Mouse (Mus musculus): ENCODE data around the gene Pdzk1. TPM values are rescaled to one million over a fixed set of nuclear protein-coding genes. Genes with fewer than 3 reads are reported as not detected.

Gene Pdzk1
- polyA plus RNA-seq, 1 experiment from 2014 or later: 57.7 TPM

DNA sequence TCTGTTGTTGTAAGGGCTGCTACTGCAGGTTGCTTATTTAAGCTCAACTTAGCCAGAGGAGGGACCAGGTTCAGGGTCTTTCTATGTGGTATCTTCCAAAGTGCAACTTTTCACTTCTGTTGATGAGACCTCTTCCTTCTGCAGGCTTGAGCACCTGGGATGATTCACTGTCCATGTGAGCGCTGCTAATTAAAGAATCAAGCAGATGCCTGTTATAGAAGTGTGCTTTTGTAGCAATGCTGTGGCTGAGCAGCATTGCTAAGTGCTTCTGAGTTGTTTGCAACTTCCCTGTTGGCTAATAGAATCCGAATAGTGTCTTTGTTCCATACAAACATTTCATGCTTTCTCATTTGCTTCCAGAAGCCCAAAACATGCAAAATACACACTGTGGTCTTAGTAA is 41.2 kb downstream of the Pdzk1 start:
- Histone ChIP-seq H3K36me3 (replicated peaks; ENCODE audit: insufficient read depth, low read length) (peaks cover 34% of the 10 kb centered on the region), H3K4me1 (ENCODE audit: insufficient read depth) (0 out of 2 replicates have a peak, but pooled peaks cover under 1% of the 10 kb centered on the region), H3K27me3 (ENCODE audit: insufficient read depth, low read length) (no peaks in the 10 kb centered on the region), H3K9me3 (ENCODE audit: low read length) (no peaks in the 10 kb centered on the region), H3K9ac (replicated peaks) (no peak overlapping the region), H3K27ac (ENCODE audit: low read depth) (no peak overlapping the region), H3K4me2 (ENCODE audit: low read depth, low read length) (no peak overlapping the region), H3K4me3 (ENCODE audit: low read depth, low read length) (no peak overlapping the region)
- TF ChIP-seq CTCF (IDR thresholded peaks at IDR 0.05; ENCODE audit: low read depth) (no peak), EP300 (IDR thresholded peaks at IDR 0.05; ENCODE audit: low read depth) (no peak)
- ATAC-seq: no peak
- WGBS (ENCODE audit: insufficient replicate concordance): 83% methylated on average over 2 of the region's 2 CpGs
- DNase-seq: no peak

GRCm38 (mm10) chr3:96871070-96871469 is 42.0 kb downstream of the Pdzk1 start:
- Histone ChIP-seq H3K36me3 (replicated peaks; ENCODE audit: insufficient read depth, low read length) (peaks cover 34% of the 10 kb centered on the region), H3K27me3 (ENCODE audit: insufficient read depth, low read length) (no peaks in the 10 kb centered on the region), H3K4me3 (ENCODE audit: low read depth, low read length) (no peak overlapping the region), H3K9ac (replicated peaks) (no peak overlapping the region), H3K9me3 (ENCODE audit: low read length) (no peaks in the 10 kb centered on the region), H3K4me1 (ENCODE audit: insufficient read depth) (0 out of 2 replicates have a peak, but pooled peaks cover 5% of the 10 kb centered on the region), H3K4me2 (ENCODE audit: low read depth, low read length) (no peak overlapping the region), H3K27ac (ENCODE audit: low read depth) (no peak overlapping the region)
- no peak for ATAC-seq
- WGBS (ENCODE audit: insufficient replicate concordance): 76% methylated on average over 8 of the region's 8 CpGs
- no peak for TF ChIP-seq EP300 (IDR thresholded peaks at IDR 0.05; ENCODE audit: low read depth)
- no peak for TF ChIP-seq CTCF (IDR thresholded peaks at IDR 0.05; ENCODE audit: low read depth)
- no peak for DNase-seq

- 88% methylated on average over 8 of the region's 8 CpGs for WGBS (ENCODE audit: insufficient replicate concordance)
- TF ChIP-seq EP300 (IDR thresholded peaks at IDR 0.05; ENCODE audit: low read depth) (no peak), CTCF (IDR thresholded peaks at IDR 0.05; ENCODE audit: low read depth) (no peak)
These were observed 43.4 kb downstream of the Pdzk1 start for GRCm38 (mm10) chr3:96872501-96872900.

GRCm38 (mm10) chr3:96874808-96875571 is 45.9 kb downstream of the Pdzk1 start:
- WGBS (ENCODE audit: insufficient replicate concordance): 63% methylated on average over 7 of the region's 7 CpGs
- Histone ChIP-seq H3K4me1 (ENCODE audit: insufficient read depth) (0 out of 2 replicates have a peak, but pooled peaks cover 5% of the 10 kb centered on the region), H3K4me3 (ENCODE audit: low read depth, low read length) (no peak overlapping the region), H3K9ac (replicated peaks) (no peak overlapping the region), H3K36me3 (replicated peaks; ENCODE audit: insufficient read depth, low read length) (peaks cover 31% of the 10 kb centered on the region), H3K4me2 (ENCODE audit: low read depth, low read length) (no peak overlapping the region), H3K9me3 (ENCODE audit: low read length) (no peaks in the 10 kb centered on the region), H3K27ac (ENCODE audit: low read depth) (peak overlapping the region; percentile 72), H3K27me3 (ENCODE audit: insufficient read depth, low read length) (no peaks in the 10 kb centered on the region)
- TF ChIP-seq EP300 (IDR thresholded peaks at IDR 0.05; ENCODE audit: low read depth) (peak; percentile 24; the same call in 1 of the 2 replicates), CTCF (IDR thresholded peaks at IDR 0.05; ENCODE audit: low read depth) (no peak)
- DNase-seq: no peak
- peak; percentile 92 for ATAC-seq

More at GRCm38 (mm10) chr3:96872501-96872900, 43.4 kb downstream of the Pdzk1 start:
- no peaks in the 10 kb centered on the region for H3K9me3 ChIP-seq (ENCODE audit: low read length)
- no peak overlapping the region for H3K9ac ChIP-seq (replicated peaks)
- peaks cover 34% of the 10 kb centered on the region for H3K36me3 ChIP-seq (replicated peaks; ENCODE audit: insufficient read depth, low read length)
- ATAC-seq: no peak
- no peak overlapping the region for H3K27ac ChIP-seq (ENCODE audit: low read depth)
- no peak overlapping the region for H3K4me3 ChIP-seq (ENCODE audit: low read depth, low read length)
- H3K4me2 ChIP-seq (ENCODE audit: low read depth, low read length): no peak overlapping the region
- H3K4me1 ChIP-seq (ENCODE audit: insufficient read depth): 0 out of 2 replicates have a peak, but pooled peaks cover 5% of the 10 kb centered on the region
- H3K27me3 ChIP-seq (ENCODE audit: insufficient read depth, low read length): no peaks in the 10 kb centered on the region
- DNase-seq: no peak

DNA sequence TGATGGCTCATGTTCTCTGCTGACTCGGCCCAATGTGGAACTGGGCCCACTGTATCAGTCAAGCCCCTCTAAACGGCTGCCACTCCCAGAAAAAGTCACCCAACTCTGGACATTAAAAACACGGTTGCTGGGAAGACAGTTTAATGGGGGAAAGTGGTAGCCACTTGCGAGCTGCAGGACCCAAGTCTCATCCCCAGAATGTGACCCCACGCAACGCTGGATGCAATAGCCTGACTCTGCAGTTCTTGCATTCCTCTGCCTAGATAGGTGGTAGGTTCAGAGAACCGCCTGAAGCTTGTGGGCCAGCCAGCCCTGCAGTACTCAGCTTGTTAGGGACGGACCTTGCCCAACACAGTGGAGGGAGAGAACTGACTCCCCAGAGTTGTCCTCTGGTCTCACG is 50.5 kb downstream of the Pdzk1 start:
- Histone ChIP-seq H3K27ac (ENCODE audit: low read depth) (no peak overlapping the region), H3K4me1 (ENCODE audit: insufficient read depth) (0 out of 2 replicates have a peak, but pooled peaks cover 5% of the 10 kb centered on the region), H3K9me3 (ENCODE audit: low read length) (no peaks in the 10 kb centered on the region), H3K36me3 (replicated peaks; ENCODE audit: insufficient read depth, low read length) (peaks cover 27% of the 10 kb centered on the region), H3K4me3 (ENCODE audit: low read depth, low read length) (no peak overlapping the region), H3K9ac (replicated peaks) (no peak overlapping the region), H3K27me3 (ENCODE audit: insufficient read depth, low read length) (no peaks in the 10 kb centered on the region), H3K4me2 (ENCODE audit: low read depth, low read length) (no peak overlapping the region)
- no peak for ATAC-seq
- 86% methylated on average over 9 of the region's 9 CpGs for WGBS (ENCODE audit: insufficient replicate concordance)
- DNase-seq: no peak
- TF ChIP-seq CTCF (IDR thresholded peaks at IDR 0.05; ENCODE audit: low read depth) (no peak), EP300 (IDR thresholded peaks at IDR 0.05; ENCODE audit: low read depth) (no peak)

GRCm38 (mm10) chr3:96880385-96880784 is 51.3 kb downstream of the Pdzk1 start:
- H3K4me3 ChIP-seq (ENCODE audit: low read depth, low read length): no peak overlapping the region
- no peak overlapping the region for H3K9ac ChIP-seq (replicated peaks)
- no peak for TF ChIP-seq CTCF (IDR thresholded peaks at IDR 0.05; ENCODE audit: low read depth)
- TF ChIP-seq EP300 (IDR thresholded peaks at IDR 0.05; ENCODE audit: low read depth): no peak
- H3K27ac ChIP-seq (ENCODE audit: low read depth): no peak overlapping the region
- H3K27me3 ChIP-seq (ENCODE audit: insufficient read depth, low read length): no peaks in the 10 kb centered on the region
- H3K9me3 ChIP-seq (ENCODE audit: low read length): no peaks in the 10 kb centered on the region
- H3K36me3 ChIP-seq (replicated peaks; ENCODE audit: insufficient read depth, low read length): peaks cover 29% of the 10 kb centered on the region
- 76% methylated on average over 4 of the region's 4 CpGs for WGBS (ENCODE audit: insufficient replicate concordance)
- H3K4me1 ChIP-seq (ENCODE audit: insufficient read depth): 0 out of 2 replicates have a peak, but pooled peaks cover 3% of the 10 kb centered on the region
- DNase-seq: no peak
- no peak for ATAC-seq
- H3K4me2 ChIP-seq (ENCODE audit: low read depth, low read length): no peak overlapping the region
